Mouse (Mus musculus) thymus, adult 2 months (tissue): Measurements from ENCODE around the gene Lef1.

Source experiments
- CTCF ChIP-seq: fragments of 200-500 bp; IDR thresholded peaks from 2 replicates; pipeline ENCODE4 v1.5.1; 2012; ENCODE audit warnings: mild to moderate bottlenecking, control low read depth, low read length, moderate library complexity, borderline replicate concordance; ENCODE audit not compliant: control insufficient read depth, poor library complexity, insufficient read depth; ENCODE audit errors: extremely low read depth
- POLR2A ChIP-seq: fragments of 200-500 bp; IDR thresholded peaks from 2 replicates; pipeline ENCODE4 v1.6.1; 2012; ENCODE audit warnings: mild to moderate bottlenecking, low read length, control low read depth, moderate library complexity; ENCODE audit not compliant: control insufficient read depth, poor library complexity, insufficient read depth; ENCODE audit errors: extremely low read depth

- TF ChIP-seq CTCF = no peak
- no peak for TF ChIP-seq POLR2A
Measured at GRCm38 (mm10) chr3:131066171-131066570, 44.1 kb upstream of the Lef1 start.
